Mouse (Mus musculus) limb, embryonic 13.5 days (tissue): ENCODE data around the gene Tnik. TPM values are rescaled to one million over a fixed set of nuclear protein-coding genes. Genes with fewer than 3 reads are reported as not detected.

Source experiments
- ATAC-seq: fragments of 200-750 bp; cut with Nextera tagmentation; 2 replicates; pipeline ENCODE4 v1.8.0; 2017; ENCODE audit warnings: low read depth, moderate number of reproducible peaks, moderate TSS enrichment; ENCODE audit not compliant: low FRiP score
- H3K27ac ChIP-seq: fragments of 300-500 bp; sonication (generic); 2 replicates; pipeline ENCODE4 v1.5.1; 2015; ENCODE audit warnings: inconsistent platforms, mild to moderate bottlenecking, moderate library complexity
- H3K27me3 ChIP-seq: fragments of 300-500 bp; sonication (generic); 2 replicates; pipeline ENCODE4 v1.6.1; 2015; ENCODE audit warnings: mild to moderate bottlenecking, inconsistent platforms
- H3K36me3 ChIP-seq: fragments of 300-500 bp; sonication (generic); 2 replicates; pipeline ENCODE4 v1.6.1; 2015; ENCODE audit warnings: inconsistent platforms, mild to moderate bottlenecking, moderate library complexity
- H3K4me1 ChIP-seq: fragments of 300-500 bp; sonication (generic); 2 replicates; pipeline ENCODE4 v1.6.1; 2015; ENCODE audit warnings: inconsistent platforms
- H3K4me2 ChIP-seq: fragments of 300-500 bp; sonication (generic); replicated peaks from 2 replicates; pipeline ENCODE4 v1.6.1; 2015; ENCODE audit warnings: inconsistent platforms, mild to moderate bottlenecking, moderate library complexity
- H3K4me3 ChIP-seq: fragments of 300-500 bp; sonication (generic); 2 replicates; pipeline ENCODE4 v1.5.1; 2015; ENCODE audit warnings: moderate library complexity, mild to moderate bottlenecking, inconsistent platforms
- H3K9ac ChIP-seq: fragments of 300-500 bp; sonication (generic); 2 replicates; pipeline ENCODE4 v1.6.1; 2015; ENCODE audit warnings: mild to moderate bottlenecking, inconsistent platforms
- H3K9me3 ChIP-seq: fragments of 300-500 bp; sonication (generic); 2 replicates; pipeline ENCODE4 v1.6.1; 2016; ENCODE audit warnings: inconsistent platforms
- WGBS: fragments of 180-500 bp; shearing (Covaris S2); methylation state at CpG from one replicate; pipeline ENCODE4 v1.1.7; 2015; 5-methylcytosine and 5-hydroxymethylcytosine counted together
- polyA plus RNA-seq: library from polyadenylated mRNA; unstranded; fragments of >200 nt; fragmentation: Nextera tagmentation; extraction: Ambion mirVana; gene quantifications from 2 replicates; pipeline ENCODE4 v1.2.1, GENCODE M21; 2015

Tnik gene
- polyA plus RNA-seq, 1 experiment from 2014 or later, result 9.5 TPM

DNA sequence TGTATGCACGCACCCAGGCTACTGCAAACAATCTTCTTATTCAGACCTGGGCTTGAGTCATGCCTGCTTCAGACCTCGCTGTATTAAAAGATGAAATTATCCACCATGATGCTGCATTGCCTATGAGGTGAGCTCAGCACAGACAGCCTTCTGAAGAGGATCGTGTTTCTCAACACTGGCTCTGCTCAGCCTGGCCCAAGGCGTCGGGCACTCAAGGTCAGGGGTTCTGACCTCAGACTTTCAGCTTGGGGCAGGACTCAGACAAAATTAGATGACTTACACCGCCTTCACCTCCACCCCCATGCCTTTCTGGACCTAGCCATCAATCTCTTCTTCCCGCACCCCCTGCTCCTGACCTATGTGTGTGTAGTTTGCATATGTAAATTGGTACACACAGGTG, 4.2 kb downstream of the Tnik start:
- H3K4me2 ChIP-seq, result no peak overlapping the region
- WGBS, result 54% methylated on average over 7 of the region's 7 CpGs
- H3K4me1 ChIP-seq, result peaks cover 13% of the 10 kb centered on the region
- no peak for ATAC-seq
- no peak overlapping the region for H3K4me3 ChIP-seq
- no peak overlapping the region for H3K27ac ChIP-seq
- H3K36me3 ChIP-seq, result no peaks in the 10 kb centered on the region
- no peak overlapping the region for H3K9ac ChIP-seq
- H3K9me3 ChIP-seq, result no peaks in the 10 kb centered on the region
- H3K27me3 ChIP-seq, result peaks cover 28% of the 10 kb centered on the region

DNA sequence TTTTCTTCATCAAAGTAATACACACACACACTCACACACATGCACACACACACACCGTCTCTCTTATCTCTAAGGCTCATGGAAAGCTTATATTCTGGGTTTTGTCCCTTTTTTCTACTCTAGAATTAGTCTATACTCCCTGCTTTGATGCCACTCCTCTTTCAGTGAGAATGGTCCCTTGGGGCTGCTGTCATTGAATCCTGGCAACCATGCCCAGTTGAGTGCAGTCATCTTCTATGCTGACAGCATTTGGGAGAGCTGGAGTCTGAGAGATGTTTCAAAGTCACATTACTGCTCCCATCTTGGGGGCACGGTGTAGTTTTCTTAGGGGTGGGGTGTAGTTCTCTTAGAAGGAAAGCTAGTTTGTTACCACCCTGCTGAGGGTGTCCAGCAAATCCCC, 6.7 kb downstream of the Tnik start:
- H3K9me3 ChIP-seq, result no peaks in the 10 kb centered on the region
- whole genome bisulfite sequencing, result 64% methylated on average over 2 of the region's 2 CpGs
- peaks cover 11% of the 10 kb centered on the region for H3K27me3 ChIP-seq

DNA sequence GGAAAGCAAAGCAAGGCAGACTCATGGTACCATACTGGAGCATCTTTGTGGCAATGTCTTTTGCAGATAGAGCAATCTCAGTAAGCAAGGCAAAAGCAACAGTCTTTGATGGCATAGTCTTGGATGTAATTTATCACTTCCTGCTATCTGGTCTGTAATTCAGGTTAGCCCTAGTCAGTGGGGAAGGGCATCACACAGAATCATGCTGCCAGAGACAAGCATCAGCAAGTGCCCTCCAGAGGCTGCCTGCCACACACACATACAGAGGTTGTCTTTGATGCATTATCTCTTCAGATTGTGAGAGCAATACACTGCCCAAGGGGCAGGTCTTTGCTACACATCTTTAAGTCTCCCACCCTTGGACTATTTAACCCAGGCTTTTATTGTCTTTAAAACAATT, 8.9 kb downstream of the Tnik start:
- Histone ChIP-seq H3K9ac (no peak overlapping the region), H3K27me3 (no peaks in the 10 kb centered on the region), H3K4me3 (no peak overlapping the region), H3K9me3 (no peaks in the 10 kb centered on the region), H3K4me2 (no peak overlapping the region), H3K4me1 (no peaks in the 10 kb centered on the region), H3K27ac (no peak overlapping the region), H3K36me3 (no peaks in the 10 kb centered on the region)
- no peak for ATAC-seq

More for the DNA sequence above, 6.7 kb downstream of the Tnik start:
- Histone ChIP-seq H3K4me3 (no peak overlapping the region), H3K9ac (no peak overlapping the region), H3K27ac (no peak overlapping the region), H3K4me2 (no peak overlapping the region), H3K4me1 (peaks cover under 1% of the 10 kb centered on the region; the same call in 1 of the 2 replicates), H3K36me3 (no peaks in the 10 kb centered on the region)
- ATAC-seq, result no peak

DNA sequence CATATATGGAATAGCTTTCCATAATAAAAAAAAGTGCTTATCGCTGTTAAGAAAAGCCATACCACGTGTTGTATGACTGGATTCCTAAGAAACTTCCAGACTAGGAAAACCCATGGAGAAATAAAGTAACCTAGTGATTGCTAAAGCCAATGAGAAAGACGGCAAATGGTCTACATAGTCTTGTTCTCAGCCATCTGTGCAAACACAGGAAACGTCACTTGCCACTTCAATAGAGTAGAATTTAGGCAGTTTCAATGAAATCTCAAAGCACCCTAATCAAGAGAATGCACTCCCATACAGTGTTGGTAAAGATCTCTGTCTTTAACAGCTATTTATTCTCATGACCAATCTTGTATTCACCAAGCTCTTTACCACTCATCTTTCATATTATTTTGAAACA, 11.7 kb downstream of the Tnik start:
- ATAC-seq, result no peak
- H3K4me3 ChIP-seq, result no peak overlapping the region
- H3K9ac ChIP-seq, result no peak overlapping the region
- no peaks in the 10 kb centered on the region for H3K4me1 ChIP-seq
- H3K27me3 ChIP-seq, result no peaks in the 10 kb centered on the region
- no peak overlapping the region for H3K4me2 ChIP-seq
- no peak overlapping the region for H3K27ac ChIP-seq
- no peaks in the 10 kb centered on the region for H3K36me3 ChIP-seq
- no peaks in the 10 kb centered on the region for H3K9me3 ChIP-seq
- 86% methylated on average over 4 of the region's 4 CpGs for WGBS

DNA sequence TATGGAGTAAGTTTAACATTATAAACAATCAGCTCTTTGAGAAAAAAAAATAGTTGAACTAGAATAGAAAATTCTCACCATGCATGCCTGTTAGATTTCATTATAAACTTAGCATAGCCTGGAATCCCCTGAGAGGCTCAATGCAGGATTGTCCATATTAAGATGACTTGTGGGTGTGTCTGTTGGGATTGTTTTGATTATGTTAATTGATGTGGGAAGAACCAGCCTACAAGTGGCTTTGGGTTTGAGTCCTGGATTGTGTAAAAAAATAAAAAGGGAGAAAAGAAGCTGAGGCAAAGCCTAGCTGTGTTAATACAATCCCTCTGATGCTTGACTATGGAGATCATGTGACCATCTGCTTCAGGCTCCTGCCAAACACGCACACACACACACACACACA, 26.7 kb downstream of the Tnik start:
- Histone ChIP-seq H3K9ac (no peak overlapping the region), H3K4me3 (no peak overlapping the region), H3K27ac (no peak overlapping the region), H3K36me3 (no peaks in the 10 kb centered on the region), H3K4me1 (no peaks in the 10 kb centered on the region), H3K27me3 (no peaks in the 10 kb centered on the region), H3K9me3 (no peaks in the 10 kb centered on the region), H3K4me2 (no peak overlapping the region)
- WGBS, result 58% methylated on average over 1 of the region's 1 CpGs
- ATAC-seq, result no peak

DNA sequence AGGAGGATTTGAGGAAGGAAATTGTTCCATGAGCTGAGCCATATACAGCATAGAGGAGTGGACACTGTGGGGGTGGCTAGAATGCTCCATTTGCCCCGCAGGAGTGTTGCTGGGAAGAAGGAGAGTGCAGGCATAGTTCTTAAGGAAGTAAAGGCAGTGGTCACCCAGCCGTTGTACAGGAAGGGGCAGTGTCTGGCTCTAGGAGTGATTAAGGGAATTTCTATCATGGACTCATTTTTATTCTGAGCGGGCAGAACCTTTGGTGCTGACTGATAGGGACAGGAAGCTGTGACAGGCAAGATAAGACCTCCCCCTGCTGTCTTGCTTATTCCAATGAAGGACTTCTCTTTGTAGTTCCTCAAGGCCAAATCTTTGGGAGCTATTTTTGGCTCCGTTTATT, 38.4 kb downstream of the Tnik start:
- H3K27ac ChIP-seq, result no peak overlapping the region
- no peak overlapping the region for H3K4me2 ChIP-seq
- ATAC-seq, result no peak
- no peak overlapping the region for H3K9ac ChIP-seq
- no peaks in the 10 kb centered on the region for H3K9me3 ChIP-seq
- H3K4me1 ChIP-seq, result no peaks in the 10 kb centered on the region
- no peaks in the 10 kb centered on the region for H3K27me3 ChIP-seq
- H3K4me3 ChIP-seq, result no peak overlapping the region
- 72% methylated on average over 4 of the region's 4 CpGs for WGBS
- no peaks in the 10 kb centered on the region for H3K36me3 ChIP-seq

DNA sequence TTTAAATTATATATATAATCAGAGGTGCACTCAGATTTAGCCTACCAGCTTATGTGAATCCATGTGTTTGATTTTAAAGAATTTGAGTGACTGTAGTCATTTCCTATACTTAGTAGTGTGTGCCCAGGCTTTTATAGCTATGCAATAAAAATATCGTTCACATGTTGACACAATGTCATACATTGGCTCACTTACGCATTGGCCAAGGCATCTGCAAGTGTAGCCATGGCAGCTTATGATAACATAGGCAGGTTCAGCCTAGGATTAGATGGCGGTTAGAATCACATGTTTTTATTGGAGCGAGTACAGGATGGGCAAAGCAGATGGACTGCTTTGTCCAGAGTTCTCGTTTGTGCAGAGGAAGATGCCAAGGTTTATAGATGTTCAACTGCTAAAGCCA, 40.9 kb downstream of the Tnik start:
- Histone ChIP-seq H3K9me3 (no peaks in the 10 kb centered on the region), H3K36me3 (no peaks in the 10 kb centered on the region), H3K27ac (no peak overlapping the region), H3K4me3 (no peak overlapping the region), H3K4me2 (no peak overlapping the region), H3K4me1 (no peaks in the 10 kb centered on the region), H3K27me3 (no peaks in the 10 kb centered on the region), H3K9ac (no peak overlapping the region)
- ATAC-seq, result no peak
- WGBS, result 76% methylated on average over 5 of the region's 5 CpGs

DNA sequence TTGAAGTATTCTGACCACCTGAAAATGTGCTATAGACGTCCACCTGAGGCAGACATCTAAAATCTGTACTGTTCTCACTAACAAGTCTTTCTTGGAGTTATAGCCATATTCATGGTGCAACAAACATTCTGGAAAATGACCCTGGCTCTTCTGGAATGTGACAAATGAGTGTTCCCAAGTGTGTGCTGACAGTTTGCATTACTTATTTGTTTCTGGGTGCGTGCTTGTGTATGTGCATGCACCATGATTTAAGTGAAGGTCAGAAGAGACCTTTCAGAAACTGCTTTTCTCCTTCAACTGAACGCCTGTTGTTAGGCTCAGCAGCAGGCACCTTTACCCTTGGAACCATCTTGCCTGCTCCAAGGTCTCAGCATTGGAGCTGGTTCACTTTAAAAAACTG, 43.8 kb downstream of the Tnik start:
- H3K4me1 ChIP-seq, result no peaks in the 10 kb centered on the region
- H3K4me2 ChIP-seq, result no peak overlapping the region
- no peaks in the 10 kb centered on the region for H3K27me3 ChIP-seq
- no peak for ATAC-seq
- no peak overlapping the region for H3K4me3 ChIP-seq
- no peak overlapping the region for H3K9ac ChIP-seq
- H3K27ac ChIP-seq, result no peak overlapping the region
- H3K9me3 ChIP-seq, result no peaks in the 10 kb centered on the region
- H3K36me3 ChIP-seq, result no peaks in the 10 kb centered on the region
- 79% methylated on average over 3 of the region's 3 CpGs for WGBS

DNA sequence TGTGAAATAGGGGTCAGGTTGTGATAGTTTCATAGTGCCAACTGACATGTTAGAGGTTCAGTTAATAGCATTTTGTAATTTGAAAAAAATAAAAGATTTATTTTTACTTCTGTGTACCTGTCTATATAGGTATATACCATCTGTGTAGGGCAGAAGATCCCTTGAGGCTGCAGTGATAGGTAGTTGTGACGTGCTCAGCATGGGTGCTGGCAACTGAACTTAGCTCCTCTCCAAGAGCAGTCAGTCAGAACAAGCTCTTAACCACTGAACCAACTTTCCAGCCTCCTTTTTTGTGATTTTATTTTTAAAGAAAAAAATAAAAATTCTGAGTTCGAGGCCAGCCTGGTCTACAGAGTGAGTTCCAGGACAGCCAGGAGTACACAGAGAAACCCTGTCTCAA, 51.4 kb downstream of the Tnik start:
- ATAC-seq, result no peak
- Histone ChIP-seq H3K9ac (no peak overlapping the region), H3K4me1 (no peaks in the 10 kb centered on the region), H3K9me3 (no peaks in the 10 kb centered on the region), H3K27ac (no peak overlapping the region), H3K27me3 (no peaks in the 10 kb centered on the region), H3K4me2 (no peak overlapping the region), H3K4me3 (no peak overlapping the region), H3K36me3 (no peaks in the 10 kb centered on the region)
- 90% methylated on average over 2 of the region's 2 CpGs for WGBS

DNA sequence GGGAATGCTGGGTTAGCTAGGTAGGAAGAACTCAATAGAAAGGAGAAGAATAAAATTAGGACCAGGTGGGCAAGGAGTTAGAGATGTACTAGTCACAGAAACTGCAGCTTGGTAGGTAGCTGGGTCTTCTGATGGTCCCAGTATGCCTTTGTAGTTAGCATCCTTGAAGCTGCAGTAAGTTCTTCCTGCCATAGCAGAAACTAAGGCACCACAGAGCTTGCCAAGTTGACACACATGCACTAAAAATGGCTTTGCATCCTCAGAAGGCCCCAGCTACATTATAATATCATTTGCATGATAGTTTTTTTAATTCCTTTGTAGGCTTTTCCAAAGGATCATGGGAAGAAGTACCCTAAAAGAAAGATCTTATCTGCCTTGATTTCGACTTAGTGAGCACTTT, 54.3 kb downstream of the Tnik start:
- no peak overlapping the region for H3K4me3 ChIP-seq
- H3K4me1 ChIP-seq, result 0 out of 2 replicates have a peak, but pooled peaks cover 4% of the 10 kb centered on the region
- WGBS, result 78% methylated on average over 1 of the region's 1 CpGs
- H3K27me3 ChIP-seq, result no peaks in the 10 kb centered on the region
- no peak for ATAC-seq
- no peaks in the 10 kb centered on the region for H3K36me3 ChIP-seq
- no peak overlapping the region for H3K4me2 ChIP-seq
- no peaks in the 10 kb centered on the region for H3K9me3 ChIP-seq
- H3K27ac ChIP-seq, result no peak overlapping the region
- H3K9ac ChIP-seq, result no peak overlapping the region

DNA sequence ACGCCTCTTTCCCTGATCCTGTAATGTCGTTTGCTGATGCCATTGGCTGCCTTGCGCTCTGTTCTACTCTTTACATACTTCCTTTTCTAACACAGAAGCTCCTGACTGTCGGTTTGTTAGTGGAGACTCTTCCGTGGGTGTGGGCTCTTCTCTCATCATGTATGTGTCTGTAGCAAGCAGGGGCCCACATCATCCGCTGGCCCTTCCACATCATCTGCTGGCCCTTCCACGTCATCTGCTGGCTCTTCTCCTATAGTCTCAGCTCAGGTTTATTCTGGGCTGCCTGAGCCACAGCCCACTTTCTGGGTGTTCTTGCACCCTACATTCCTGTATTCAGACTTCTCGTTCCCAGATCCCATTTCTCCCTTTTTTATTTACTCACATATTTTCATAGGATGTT, 58.6 kb downstream of the Tnik start:
- no peak for ATAC-seq
- H3K4me3 ChIP-seq, result no peak overlapping the region
- H3K4me2 ChIP-seq, result no peak overlapping the region
- no peaks in the 10 kb centered on the region for H3K27me3 ChIP-seq
- 87% methylated on average over 8 of the region's 8 CpGs for WGBS
- no peak overlapping the region for H3K9ac ChIP-seq
- 0 out of 2 replicates have a peak, but pooled peaks cover 4% of the 10 kb centered on the region for H3K4me1 ChIP-seq
- H3K27ac ChIP-seq, result no peak overlapping the region
- H3K9me3 ChIP-seq, result no peaks in the 10 kb centered on the region
- H3K36me3 ChIP-seq, result no peaks in the 10 kb centered on the region

DNA sequence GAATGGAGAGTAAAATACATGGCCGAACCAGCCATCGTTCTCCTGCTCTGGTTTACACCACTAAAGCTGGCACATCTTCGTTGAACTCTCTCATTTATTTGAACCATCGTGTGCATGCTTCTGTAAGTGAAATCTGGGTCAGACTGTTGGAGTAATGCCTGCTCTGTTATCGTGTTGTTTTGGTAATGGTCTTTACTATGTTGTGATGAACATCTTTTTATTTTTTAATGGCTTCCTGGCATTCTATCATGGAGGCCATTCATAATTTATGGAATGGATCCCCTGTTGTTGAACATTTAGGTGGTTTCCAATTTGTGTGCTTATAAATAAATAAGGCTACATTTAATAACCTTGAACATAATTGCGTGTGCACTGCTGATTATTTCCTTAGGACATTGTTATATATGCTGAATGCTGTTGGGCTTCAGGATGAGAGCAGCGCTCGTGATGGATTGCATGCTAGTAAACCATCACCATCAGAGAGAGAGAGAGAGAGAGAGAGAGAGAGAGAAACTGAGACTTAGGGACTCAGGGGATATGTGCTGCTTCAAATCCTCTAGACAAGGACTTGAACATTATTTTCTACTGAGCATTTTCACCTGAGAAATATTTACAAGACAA, 62.7 kb downstream of the Tnik start:
- Histone ChIP-seq H3K27me3 (no peaks in the 10 kb centered on the region), H3K4me3 (no peak overlapping the region), H3K27ac (no peak overlapping the region), H3K4me1 (0 out of 2 replicates have a peak, but pooled peaks cover 4% of the 10 kb centered on the region), H3K36me3 (no peaks in the 10 kb centered on the region), H3K4me2 (no peak overlapping the region), H3K9me3 (no peaks in the 10 kb centered on the region), H3K9ac (no peak overlapping the region)
- 89% methylated on average over 8 of the region's 8 CpGs for WGBS
- no peak for ATAC-seq

DNA sequence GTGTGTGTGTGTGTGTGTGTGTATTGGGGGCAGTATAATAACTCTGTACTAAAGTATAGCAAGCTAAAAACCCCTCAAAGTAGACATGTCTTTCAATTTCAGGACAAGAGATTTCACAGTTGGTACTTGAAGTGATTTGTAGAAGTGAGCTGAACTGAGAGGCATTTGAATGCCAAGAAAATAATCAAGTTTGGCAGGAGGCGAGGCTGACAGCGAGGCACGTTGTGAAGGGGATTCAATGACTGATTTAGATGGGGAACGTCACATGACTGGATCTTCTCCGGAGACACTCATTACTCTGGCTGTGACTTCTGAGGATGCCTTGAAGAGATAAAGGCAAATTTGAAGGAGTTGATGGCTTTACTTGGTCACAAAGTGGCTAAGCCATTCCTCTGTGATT, 69.3 kb downstream of the Tnik start:
- no peak for ATAC-seq
- H3K9me3 ChIP-seq, result no peaks in the 10 kb centered on the region
- no peak overlapping the region for H3K27ac ChIP-seq
- no peak overlapping the region for H3K9ac ChIP-seq
- H3K4me3 ChIP-seq, result no peak overlapping the region
- WGBS, result 74% methylated on average over 5 of the region's 5 CpGs
- H3K4me1 ChIP-seq, result no peaks in the 10 kb centered on the region
- H3K36me3 ChIP-seq, result no peaks in the 10 kb centered on the region
- H3K27me3 ChIP-seq, result no peaks in the 10 kb centered on the region
- H3K4me2 ChIP-seq, result no peak overlapping the region
